Mouse (Mus musculus) heart, adult 2 months (tissue): ENCODE measurements at regions not wholly inside any gene's neighbourhood (a gene's known extent, or its start where the extent isn't known, plus 50 kb on each side); places are given as distances from the start of the nearest gene placed in this dataset.

Experiments used
- CTCF ChIP-seq: fragments of 200-600 bp; IDR thresholded peaks from 2 replicates; pipeline ENCODE4 v1.8.1; 2022; ENCODE audit warnings: antibody characterized with exemption, mild to moderate bottlenecking, moderate library complexity
- EP300 ChIP-seq: fragments of 200-500 bp; IDR thresholded peaks from 2 replicates; pipeline ENCODE4 v1.6.1; 2011; ENCODE audit warnings: low read depth, low read length, control low read depth; ENCODE audit not compliant: insufficient read depth

DNA sequence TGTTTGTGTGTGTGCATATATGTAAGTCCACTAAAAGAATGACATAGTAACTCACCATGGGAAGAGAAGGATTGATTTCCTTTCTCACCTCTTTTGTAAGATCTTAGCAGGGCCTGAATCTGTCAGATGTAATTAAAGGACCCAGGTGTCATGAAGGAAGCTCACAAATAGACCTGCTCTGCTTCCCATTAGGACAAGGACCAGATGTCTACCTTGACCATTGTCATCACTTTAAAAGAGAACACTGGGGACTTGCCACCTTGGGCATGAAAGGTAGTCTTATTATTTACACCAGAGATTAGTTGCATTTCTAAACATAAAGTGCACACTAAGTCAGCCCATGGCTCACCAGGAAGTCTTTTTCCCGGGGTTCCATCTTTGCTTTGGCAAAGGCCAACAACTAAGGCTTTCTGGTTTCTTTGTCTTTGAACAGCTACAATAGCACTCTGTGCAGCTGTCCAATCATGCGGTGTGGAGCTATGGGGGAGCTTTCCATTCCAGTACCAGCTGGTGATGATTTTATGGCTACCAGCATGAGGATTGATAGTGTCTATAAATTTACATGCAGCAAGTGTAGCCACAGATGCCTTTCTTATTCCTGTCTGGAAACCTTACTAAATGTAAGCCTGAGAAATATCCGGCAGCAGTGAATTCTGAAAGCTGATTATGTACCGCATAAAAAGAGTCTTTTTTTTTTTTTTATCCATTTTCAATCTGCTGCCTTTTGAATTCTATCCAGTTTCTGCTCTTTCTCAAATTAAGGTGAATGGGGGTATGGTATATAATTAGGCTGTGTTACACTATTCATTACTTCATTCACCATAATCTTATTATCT is 409.4 kb upstream of the Agtr1b start:
- TF ChIP-seq EP300 (no peak), CTCF (no peak)
